Mouse (Mus musculus) embryo, embryonic 10.5 days (tissue): ENCODE results near the gene Olfr791.
A peak's percentile ranks its signal among the peaks of the same experiment; 100 is the strongest.

Experiments used
- DNase-seq: peaks from one replicate; pipeline ENCODE4 v3.0.0-alpha.2; 2015; ENCODE audit warnings: low spot score

The Olfr791 gene

DNA sequence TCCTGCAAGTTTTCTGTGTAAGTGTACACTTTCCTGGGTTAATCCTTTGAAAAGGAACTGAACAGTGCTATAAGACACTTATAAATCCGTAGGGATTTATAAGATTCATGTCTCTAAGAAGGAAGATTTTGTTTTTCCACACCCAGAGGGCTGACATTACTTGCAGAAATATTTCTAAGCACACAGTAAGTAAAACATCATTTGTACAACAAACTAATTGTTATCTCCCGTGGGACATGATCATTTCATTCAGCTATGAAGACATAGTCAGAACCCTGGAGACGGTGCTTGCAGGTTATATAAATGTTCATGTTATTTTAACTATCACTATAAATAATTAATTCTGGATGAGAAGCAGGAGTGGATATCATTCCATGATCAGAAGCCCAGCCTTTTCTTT, at the start of gene Olfr791:
Gene Olfr791 (plus strand): TSS at position 301 of the 400 bp plus-strand sequence.
- no peak for DNase-seq

DNA sequence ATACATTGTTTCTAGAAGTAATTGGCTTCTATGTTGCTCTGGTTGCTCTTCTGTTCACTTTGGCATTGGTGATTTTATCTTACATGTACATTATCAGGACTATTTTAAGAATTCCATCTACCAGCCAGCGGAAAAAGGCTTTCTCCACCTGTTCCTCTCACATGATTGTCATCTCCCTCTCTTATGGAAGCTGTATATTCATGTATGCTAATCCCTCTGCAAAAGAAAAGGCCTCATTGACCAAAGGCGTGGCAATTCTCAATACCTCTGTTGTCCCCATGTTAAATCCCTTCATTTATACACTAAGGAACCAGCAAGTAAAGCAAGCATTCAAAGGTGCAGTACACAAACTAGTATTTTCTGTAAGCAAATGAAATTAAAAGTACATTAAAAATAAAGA, 48.3 kb upstream of the Olfr791 start:
- DNase-seq, result no peak

GRCm38 (mm10) chr10:129473723-129474122, 47.9 kb upstream of the Olfr791 start:
- DNase-seq, result no peak

DNA sequence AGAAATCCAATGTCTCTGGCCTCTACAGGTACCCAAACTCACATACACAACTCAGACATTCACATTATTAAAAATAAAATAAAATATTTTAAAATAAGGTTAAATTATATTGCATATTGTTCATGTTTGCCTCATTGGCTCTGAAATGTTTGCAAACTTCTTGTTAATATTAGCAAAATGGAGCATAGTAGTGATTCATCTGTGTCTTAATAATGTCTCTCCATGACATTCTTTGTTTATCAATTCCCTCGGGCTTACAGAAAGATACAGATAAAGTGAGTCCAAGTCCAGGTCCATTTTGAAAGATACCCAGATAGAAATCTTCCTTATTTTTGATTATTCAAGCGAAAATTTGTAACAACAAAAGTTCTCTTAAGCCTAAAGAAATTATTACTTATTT, 37.1 kb upstream of the Olfr791 start, which contains the start of gene Olfr789:
Gene Olfr789 (plus strand): TSS at position 301 of the 400 bp plus-strand sequence.
- no peak for DNase-seq

DNA sequence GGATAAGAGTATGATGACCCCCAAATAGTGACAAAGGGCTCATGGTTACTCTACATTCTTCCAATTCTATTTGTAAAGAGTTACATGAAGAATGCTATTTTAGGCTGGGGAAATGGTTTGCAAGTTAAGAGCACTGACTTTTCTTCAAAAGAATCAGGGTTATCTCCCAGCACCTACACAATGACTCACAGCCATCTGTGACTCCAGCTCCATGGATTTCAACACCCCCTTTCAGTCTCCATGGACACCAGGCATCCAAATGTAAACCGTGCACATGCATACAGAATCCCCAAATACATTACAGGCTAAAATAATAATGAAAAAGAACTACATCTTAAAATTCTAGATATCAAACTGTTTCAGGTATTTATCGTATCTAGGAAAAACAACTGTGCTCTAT, 31.5 kb upstream of the Olfr791 start:
- no peak for DNase-seq

- no peak for DNase-seq
These were observed 23.4 kb upstream of the Olfr791 start, which contains the start of gene Olfr790 for GRCm38 (mm10) chr10:129498192-129498591. TSS of gene Olfr790 (plus strand) at chr10:129498492.

- DNase-seq, result no peak
These were observed 17.3 kb downstream of the Olfr791 start, which contains the start of gene Olfr792 for GRCm38 (mm10) chr10:129538862-129539261. TSS of gene Olfr792 (plus strand) at chr10:129539162.

GRCm38 (mm10) chr10:129549354-129549753, 27.8 kb downstream of the Olfr791 start:
- peak; percentile 36 for DNase-seq

GRCm38 (mm10) chr10:129567355-129567754, 45.8 kb downstream of the Olfr791 start, which contains the start of gene Olfr794:
TSS of gene Olfr794 (plus strand) at chr10:129567655.
- DNase-seq, result no peak

DNA sequence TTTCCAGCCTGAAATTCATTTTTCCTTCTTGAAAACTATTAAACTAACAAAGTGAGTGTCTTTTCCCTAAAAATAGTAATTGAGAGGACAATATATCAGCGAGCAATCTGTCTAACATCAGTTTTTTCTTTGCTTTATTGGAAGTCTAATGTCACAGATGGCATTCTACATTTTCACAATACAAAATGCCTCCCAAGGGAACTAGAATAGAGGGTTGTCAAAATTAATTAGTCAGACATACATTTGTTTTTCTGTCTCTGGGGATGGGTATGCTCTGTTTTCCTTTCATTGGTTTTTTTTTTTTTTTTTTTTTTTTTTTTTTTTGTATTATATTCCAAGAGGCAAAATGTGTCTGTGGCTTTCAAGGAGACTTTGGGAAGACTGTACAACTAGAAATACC, 55.5 kb downstream of the Olfr791 start:
- DNase-seq, result no peak
